Mouse (Mus musculus) heart, embryonic 14.5 days (tissue): ENCODE data around the gene Sys1. TPM values are rescaled to one million over a fixed set of nuclear protein-coding genes. Genes with fewer than 3 reads are reported as not detected.

Source experiments
- ATAC-seq: fragments of 200-750 bp; cut with Nextera tagmentation; 2 replicates; pipeline ENCODE4 v1.8.0; 2017; ENCODE audit warnings: low read depth, moderate TSS enrichment; ENCODE audit not compliant: insufficient number of reproducible peaks, insufficient read depth, low FRiP score
- H3K27ac ChIP-seq, 2 experiments: fragments of 200-500 bp in 1 of 2; fragments of 300-500 bp in 1 of 2; sonication (generic) in 1 of 2; replicated peaks in 1 of 2; 2 replicates each; pipeline ENCODE4 v1.5.1; 2012 to 2014; ENCODE audit warnings: low read depth in 2 of 2, low read length in 2 of 2, control low read depth in 1 of 2, mild to moderate bottlenecking in 1 of 2, mixed read lengths in 1 of 2; ENCODE audit not compliant: control insufficient read depth in 1 of 2, insufficient read depth in 1 of 2
- H3K27me3 ChIP-seq: fragments of 300-500 bp; sonication (generic); 2 replicates; pipeline ENCODE4 v1.6.1; 2014; ENCODE audit warnings: mild to moderate bottlenecking, low read length, control low read depth; ENCODE audit not compliant: control insufficient read depth, insufficient read depth
- H3K36me3 ChIP-seq: fragments of 300-500 bp; sonication (generic); 2 replicates; pipeline ENCODE4 v1.6.1; 2014; ENCODE audit warnings: mild to moderate bottlenecking, control low read depth, low read length, mixed read lengths; ENCODE audit not compliant: control insufficient read depth, insufficient read depth
- H3K4me1 ChIP-seq, 2 experiments: fragments of 200-500 bp in 1 of 2; fragments of 300-500 bp in 1 of 2; sonication (generic) in 1 of 2; 2 replicates each; pipeline ENCODE4 v1.6.1; 2012 to 2014; ENCODE audit warnings: low read length in 2 of 2, control low read depth in 1 of 2, mixed read lengths in 1 of 2; ENCODE audit not compliant: control insufficient read depth in 2 of 2, insufficient read depth in 2 of 2
- H3K4me2 ChIP-seq: fragments of 300-500 bp; sonication (generic); 2 replicates; pipeline ENCODE4 v1.6.1; 2014; ENCODE audit warnings: mild to moderate bottlenecking, low read length
- H3K4me3 ChIP-seq, 2 experiments: fragments of 200-500 bp in 1 of 2; fragments of 300-500 bp in 1 of 2; sonication (generic) in 1 of 2; 2 replicates each; pipeline ENCODE4 v1.5.1; 2012 to 2014; ENCODE audit warnings: low read length in 2 of 2, mild to moderate bottlenecking in 2 of 2, control low read depth in 1 of 2, low read depth in 1 of 2, moderate library complexity in 1 of 2; ENCODE audit not compliant: control insufficient read depth in 1 of 2, insufficient read depth in 1 of 2
- H3K9ac ChIP-seq: fragments of 300-500 bp; sonication (generic); 2 replicates; pipeline ENCODE4 v1.6.1; 2014; ENCODE audit warnings: mild to moderate bottlenecking, low read length
- H3K9me3 ChIP-seq: fragments of 300-500 bp; sonication (generic); 2 replicates; pipeline ENCODE4 v1.6.1; 2016; ENCODE audit warnings: low read length, control low read depth; ENCODE audit not compliant: control insufficient read depth
- WGBS: fragments of 180-500 bp; shearing (Covaris S2); extraction: QIAGEN DNeasy Blood & Tissue Kit; methylation state at CpG from one replicate; pipeline ENCODE4 v1.1.7; 2014; 5-methylcytosine and 5-hydroxymethylcytosine counted together
- polyA plus RNA-seq: library from polyadenylated mRNA; unstranded; fragments of >200 nt; fragmentation: Nextera tagmentation; extraction: Ambion mirVana; gene quantifications from 2 replicates; pipeline ENCODE4 v1.2.1, GENCODE M21; 2014

The Sys1 gene
- polyA plus RNA-seq, 1 experiment from 2014 or later, result 47.6 TPM

DNA sequence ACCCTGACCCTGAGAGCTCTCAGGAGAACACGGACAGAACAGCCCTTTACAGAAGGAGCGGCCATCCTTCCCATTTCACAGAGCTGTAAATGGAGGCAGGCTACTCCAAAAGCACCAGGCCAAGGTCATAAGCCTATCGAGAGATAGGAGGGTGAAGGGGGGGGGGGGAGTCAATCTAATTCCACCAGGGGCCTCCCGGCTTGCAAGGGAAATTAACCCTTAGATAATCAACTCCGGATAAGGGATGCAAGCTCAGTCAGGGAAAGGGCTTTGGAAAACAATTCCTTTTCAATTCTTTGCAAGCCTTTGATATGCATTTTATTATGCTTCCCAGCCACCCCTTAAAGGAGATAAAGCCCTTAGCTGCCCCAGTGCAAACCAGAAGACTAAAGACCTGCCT is 28.3 kb upstream of the Sys1 start:
- H3K4me2 ChIP-seq, result no peak overlapping the region
- H3K4me1 ChIP-seq, result peaks cover 27 to 31% of the 10 kb centered on the region in 2 experiments
- no peak overlapping the region for H3K9ac ChIP-seq
- no peak overlapping the region for H3K27ac ChIP-seq
- no peaks in the 10 kb centered on the region for H3K9me3 ChIP-seq
- H3K36me3 ChIP-seq, result peaks cover 56% of the 10 kb centered on the region
- no peak for ATAC-seq
- no peaks in the 10 kb centered on the region for H3K27me3 ChIP-seq
- no peak overlapping the region for H3K4me3 ChIP-seq
- 37% methylated on average over 5 of the region's 5 CpGs for WGBS

DNA sequence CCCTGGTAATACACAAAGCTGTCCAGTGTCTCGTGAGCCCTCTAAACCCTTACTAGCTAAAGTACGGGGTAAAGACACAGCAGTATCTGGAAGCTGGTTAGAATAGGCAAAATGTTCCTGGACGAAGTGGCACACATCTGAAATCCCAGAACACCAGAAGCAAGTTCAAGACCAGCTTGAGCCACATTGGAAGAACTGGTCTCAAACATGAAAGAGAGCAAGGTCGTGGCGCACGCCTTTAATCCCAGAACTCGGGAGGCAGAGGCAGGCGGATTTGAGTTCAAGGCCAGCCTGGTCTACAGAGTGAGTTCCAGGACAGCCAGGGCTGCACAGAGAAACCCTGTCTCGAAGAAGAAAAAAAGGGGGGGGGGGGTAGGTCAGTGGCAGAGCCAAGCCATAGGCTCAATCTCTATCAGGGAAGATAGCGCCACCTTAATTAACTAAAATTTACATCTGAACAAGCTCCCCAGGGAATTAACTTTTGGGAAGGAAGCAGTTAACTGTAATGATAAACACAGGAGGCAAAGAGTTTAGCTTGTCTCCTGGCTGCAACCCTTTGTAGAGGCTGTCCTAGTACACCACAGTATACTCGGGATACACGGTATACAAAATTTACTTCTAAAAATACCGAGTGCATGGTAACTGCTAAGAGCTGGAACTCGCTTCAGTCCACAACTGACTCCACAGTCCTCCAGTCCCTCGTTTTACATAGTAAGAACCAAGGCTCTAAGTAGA is 26.7 kb upstream of the Sys1 start:
- Histone ChIP-seq H3K36me3 (peaks cover 44% of the 10 kb centered on the region), H3K4me2 (no peak overlapping the region), H3K4me1 (peaks cover 27 to 33% of the 10 kb centered on the region in 2 experiments), H3K9me3 (no peaks in the 10 kb centered on the region), H3K27me3 (no peaks in the 10 kb centered on the region), H3K27ac (no peak overlapping the region), H3K9ac (no peak overlapping the region), H3K4me3 (no peak overlapping the region)
- WGBS, result 54% methylated on average over 15 of the region's 15 CpGs
- ATAC-seq, result no peak

DNA sequence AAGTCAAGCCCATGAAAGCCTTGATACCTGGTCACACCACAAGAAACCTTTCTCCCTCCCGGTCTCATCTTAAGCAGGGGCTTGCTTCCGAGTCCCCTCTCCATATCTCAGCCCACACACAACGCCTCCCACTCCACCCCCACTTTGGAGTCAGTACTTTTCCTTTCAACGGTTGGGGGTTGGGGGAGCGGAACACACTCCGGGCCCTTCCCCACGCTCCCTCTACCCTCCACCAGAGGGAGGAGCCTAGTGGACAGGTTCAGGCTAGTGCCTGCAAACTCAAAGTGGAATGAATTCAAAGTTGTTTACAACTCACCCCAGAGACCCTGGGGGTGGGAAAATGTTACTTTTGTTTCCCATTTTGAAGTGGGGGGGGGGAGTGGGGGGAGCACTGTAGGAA is 26.1 kb upstream of the Sys1 start:
- no peak overlapping the region for H3K27ac ChIP-seq
- H3K4me3 ChIP-seq, result no peak overlapping the region
- WGBS, result 10% methylated on average over 7 of the region's 7 CpGs
- H3K36me3 ChIP-seq, result peaks cover 40% of the 10 kb centered on the region
- peaks cover 32 to 38% of the 10 kb centered on the region in 2 experiments for H3K4me1 ChIP-seq
- no peak overlapping the region for H3K9ac ChIP-seq
- ATAC-seq, result no peak
- H3K4me2 ChIP-seq, result no peak overlapping the region
- H3K27me3 ChIP-seq, result no peaks in the 10 kb centered on the region
- no peaks in the 10 kb centered on the region for H3K9me3 ChIP-seq

DNA sequence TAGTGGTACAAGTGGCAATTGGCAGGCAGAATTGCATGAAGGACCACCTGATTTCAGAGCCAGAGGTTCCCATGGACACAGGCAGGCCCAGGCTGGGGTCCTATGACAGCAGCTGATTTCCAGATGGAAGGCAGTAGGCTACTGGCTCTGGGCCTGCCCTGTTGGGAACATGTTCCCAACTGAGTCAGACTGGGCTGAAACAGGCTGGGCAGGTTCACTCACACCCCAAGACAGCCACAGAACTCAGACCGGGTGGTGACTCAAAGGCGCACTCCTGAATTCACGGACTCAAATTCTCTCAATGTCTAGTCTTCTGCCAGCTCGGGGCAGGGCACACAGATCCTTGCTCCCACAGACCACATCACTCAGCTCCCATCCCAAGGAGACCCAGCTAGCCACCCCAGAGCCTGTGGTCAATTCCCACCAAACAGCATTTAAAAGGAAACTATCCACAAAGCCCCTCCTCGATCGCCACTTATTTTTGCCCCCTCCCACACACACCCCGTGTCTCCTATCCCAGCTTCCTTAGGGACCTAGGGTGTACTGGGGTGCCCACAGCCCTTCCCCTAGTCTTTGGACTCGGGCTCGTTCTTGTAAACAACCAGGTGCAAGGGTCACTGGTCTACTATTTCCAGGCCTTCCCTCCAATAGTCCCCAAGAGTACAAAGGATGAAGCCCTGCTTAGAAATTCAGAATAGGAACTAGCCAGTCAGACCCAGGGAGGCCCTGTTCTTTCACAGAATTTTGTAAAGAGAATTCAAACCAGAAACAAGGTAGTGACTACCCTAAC is 24.9 kb upstream of the Sys1 start:
- H3K36me3 ChIP-seq, result peaks cover 29% of the 10 kb centered on the region
- peak overlapping the region; percentile 60 for H3K9ac ChIP-seq
- H3K27ac ChIP-seq, result peak overlapping the region in 1 of 2 experiments; percentile 73; a peak in 2 of 4 replicates
- no peaks in the 10 kb centered on the region for H3K27me3 ChIP-seq
- 71% methylated on average over 9 of the region's 9 CpGs for WGBS
- H3K9me3 ChIP-seq, result no peaks in the 10 kb centered on the region
- no peak overlapping the region for H3K4me3 ChIP-seq
- peaks cover 42 to 50% of the 10 kb centered on the region in 2 experiments for H3K4me1 ChIP-seq
- peak overlapping the region; percentile 46 for H3K4me2 ChIP-seq
- no peak for ATAC-seq

DNA sequence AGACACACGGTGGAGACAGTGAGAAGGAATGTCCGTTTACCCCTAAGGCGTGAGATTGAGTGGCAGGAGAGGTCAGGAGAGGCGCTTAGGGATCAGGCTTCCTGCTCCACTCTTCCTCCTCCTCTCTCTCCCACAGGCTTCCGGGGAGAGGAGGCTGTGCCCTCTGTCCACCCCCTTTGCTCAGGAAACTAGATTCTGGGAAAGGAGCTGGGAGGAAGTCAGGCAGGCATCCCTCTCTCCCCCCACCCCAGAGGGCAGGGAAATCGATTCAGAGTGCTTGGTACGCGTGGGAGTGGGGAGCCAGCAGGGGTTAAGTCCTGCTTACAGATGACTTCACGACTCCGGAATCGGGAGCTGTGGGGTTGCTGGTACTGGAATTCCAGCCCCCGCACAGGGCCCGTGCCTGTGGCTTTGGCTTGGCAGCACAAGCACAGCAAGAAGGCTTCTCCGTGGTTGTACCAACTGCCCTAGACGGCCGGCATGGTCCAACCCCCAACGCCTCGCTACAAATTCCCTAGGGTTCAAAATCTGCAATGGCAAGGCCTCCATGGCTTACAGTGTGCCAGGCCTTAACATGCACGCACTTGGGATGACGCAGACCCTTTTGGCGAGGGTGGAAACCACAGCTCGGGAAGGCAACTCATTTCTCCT is 24.1 kb upstream of the Sys1 start:
- H3K27me3 ChIP-seq, result no peaks in the 10 kb centered on the region
- H3K4me2 ChIP-seq, result peak overlapping the region; percentile 46
- peaks cover 24% of the 10 kb centered on the region for H3K36me3 ChIP-seq
- H3K9me3 ChIP-seq, result no peaks in the 10 kb centered on the region
- WGBS, result 17% methylated on average over 22 of the region's 22 CpGs
- 0 out of 2 replicates have a peak, but pooled peaks have one; percentile 17 for ATAC-seq
- H3K9ac ChIP-seq, result peak overlapping the region; percentile 60
- peaks cover 45 to 58% of the 10 kb centered on the region in 2 experiments for H3K4me1 ChIP-seq
- H3K4me3 ChIP-seq, result no peak overlapping the region
- peak overlapping the region; percentile 62 to 73 for H3K27ac ChIP-seq

DNA sequence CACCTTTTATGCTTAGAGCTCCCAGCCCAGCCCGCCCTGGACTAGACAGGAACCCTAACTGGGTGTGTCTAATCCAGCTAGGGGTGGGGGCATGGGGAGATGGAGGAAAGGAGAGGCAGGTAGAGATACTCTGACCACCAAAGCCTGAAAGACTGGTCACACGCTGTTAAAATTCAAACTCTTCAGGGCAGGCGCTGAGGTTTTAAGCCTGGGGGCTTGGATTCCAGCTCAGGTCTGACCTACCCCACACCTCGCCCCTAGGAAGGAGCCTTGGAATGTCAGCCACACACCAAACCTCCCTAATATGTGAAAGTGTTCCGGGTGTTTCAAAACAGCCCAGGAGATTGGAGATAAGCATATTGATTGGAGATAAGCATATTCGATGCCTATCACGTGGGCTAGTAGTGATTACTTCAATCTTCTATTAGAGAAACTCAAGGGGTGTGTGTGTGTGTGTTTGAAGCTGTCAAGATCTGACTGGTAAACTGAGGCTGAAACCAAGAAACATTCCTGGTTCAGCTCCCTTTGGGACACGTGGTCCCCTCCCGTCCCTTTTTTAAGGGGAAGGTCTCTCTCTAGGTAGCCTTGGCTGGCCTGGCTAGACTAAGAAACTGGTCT is 23.4 kb upstream of the Sys1 start:
- no peak overlapping the region for H3K4me3 ChIP-seq
- peak overlapping the region; percentile 62 to 73 for H3K27ac ChIP-seq
- H3K9me3 ChIP-seq, result no peaks in the 10 kb centered on the region
- H3K9ac ChIP-seq, result 0 out of 2 replicates have a peak overlapping the region, but pooled peaks have one; percentile 60
- ATAC-seq, result no peak
- no peaks in the 10 kb centered on the region for H3K27me3 ChIP-seq
- 81% methylated on average over 9 of the region's 9 CpGs for WGBS
- peaks cover 46 to 61% of the 10 kb centered on the region in 2 experiments for H3K4me1 ChIP-seq
- H3K4me2 ChIP-seq, result peak overlapping the region; percentile 46; the same call in 1 of the 2 replicates
- peaks cover 16% of the 10 kb centered on the region for H3K36me3 ChIP-seq

DNA sequence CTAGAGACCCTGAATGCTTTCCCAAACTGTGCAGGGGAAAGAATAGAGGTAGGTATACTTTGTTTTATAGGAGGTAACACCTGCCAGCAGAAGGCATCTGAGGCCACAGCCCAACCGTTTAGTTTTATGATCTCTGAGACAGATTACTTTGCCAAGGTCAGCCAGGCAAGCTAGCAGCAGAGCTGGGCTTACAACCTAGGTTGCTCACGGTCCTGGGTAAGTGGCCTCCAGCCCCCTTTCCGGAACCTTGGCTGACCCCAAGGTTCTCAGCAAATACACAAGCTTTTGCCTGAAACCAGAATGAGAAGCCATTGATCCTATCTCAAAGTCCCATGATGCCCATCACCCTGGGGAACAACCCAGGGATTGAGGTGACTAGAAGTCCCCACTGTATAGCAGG is 22.1 kb upstream of the Sys1 start:
- WGBS, result 70% methylated on average over 3 of the region's 3 CpGs
- H3K4me1 ChIP-seq, result peaks cover 52 to 74% of the 10 kb centered on the region in 2 experiments
- no peak for ATAC-seq

More for the DNA sequence above, 22.1 kb upstream of the Sys1 start:
- no peak overlapping the region for H3K4me3 ChIP-seq
- peaks cover 4% of the 10 kb centered on the region; the same call in 1 of the 2 replicates for H3K36me3 ChIP-seq
- H3K9ac ChIP-seq, result no peak overlapping the region
- no peak overlapping the region for H3K4me2 ChIP-seq
- no peaks in the 10 kb centered on the region for H3K9me3 ChIP-seq
- H3K27me3 ChIP-seq, result no peaks in the 10 kb centered on the region
- H3K27ac ChIP-seq, result no peak overlapping the region
